Mouse (Mus musculus) megakaryocyte, embryonic 14.5 days (primary cell): ENCODE results near the gene Slc41a3.

Experiments
- FLI1 ChIP-seq: IDR thresholded peaks from 2 replicates; pipeline ENCODE4 v1.6.1; 2012; ENCODE audit warnings: low read length, inconsistent platforms, mixed read lengths
- GATA1 ChIP-seq: IDR thresholded peaks from 3 replicates; pipeline ENCODE4 v1.6.1; 2012; ENCODE audit warnings: mixed read lengths, low read length, inconsistent platforms, borderline replicate concordance

GRCm38 (mm10) chr6:90568721-90569120, 35.8 kb upstream of the Slc41a3 start:
- TF ChIP-seq GATA1, result no peak
- no peak for TF ChIP-seq FLI1
